Mouse (Mus musculus): ENCODE data around the gene Fam168b.

GRCm38 (mm10) chr1:34799140-34799539, 43.7 kb downstream of the Fam168b start:
- TF ChIP-seq POLR2A (IDR thresholded peaks at IDR 0.05; ENCODE audit: borderline replicate concordance, control insufficient read depth, low read depth, low read length) (no peak), CTCF (IDR thresholded peaks at IDR 0.05; ENCODE audit: control insufficient read depth, insufficient read depth, low read length) (no peak)
